Mouse (Mus musculus): ENCODE results near the gene Lingo1. TPM values are rescaled to one million over a fixed set of nuclear protein-coding genes. Genes with fewer than 3 reads are reported as not detected.
A peak's percentile ranks its signal among the peaks of the same experiment; 100 is the strongest.

Lingo1 gene
- total and polyA plus RNA-seq, 2 experiments = under 0.01 to 0.27 TPM

- Histone ChIP-seq H3K79me2 (ENCODE audit: control insufficient read depth, insufficient read depth, low read length) (no peaks in the 10 kb centered on the region), H3K9ac (ENCODE audit: low read depth, low read length) (no peak overlapping the region), H3K36me3 (ENCODE audit: control insufficient read depth, insufficient read depth, low read length) (no peaks in the 10 kb centered on the region), H3K4me1 (ENCODE audit: control insufficient read depth, insufficient read depth, low read length) (no peaks in the 10 kb centered on the region), H3K4me3 (ENCODE audit: insufficient read depth, low read depth, low read length) (no peak overlapping the region), H3K27me3 (ENCODE audit: control insufficient read depth, insufficient read depth, low read length) (peaks cover 20% of the 10 kb centered on the region), H3K27ac (replicated peaks; ENCODE audit: insufficient read depth, low read depth, low read length) (no peak overlapping the region)
- WGBS = 51% methylated on average over 11 of the region's 11 CpGs
- DNase-seq (ENCODE audit: extremely low read depth, low read depth, low spot score) = no peak
- TF ChIP-seq CTCF (IDR thresholded peaks at IDR 0.05; ENCODE audit: low read depth, low read length) (no peak), POLR2A (IDR thresholded peaks at IDR 0.05; ENCODE audit: extremely low read depth, insufficient read depth, low read length) (no peak)
Measured at GRCm38 (mm10) chr9:56636766-56637402, 159.4 kb downstream of the Lingo1 start.

DNA sequence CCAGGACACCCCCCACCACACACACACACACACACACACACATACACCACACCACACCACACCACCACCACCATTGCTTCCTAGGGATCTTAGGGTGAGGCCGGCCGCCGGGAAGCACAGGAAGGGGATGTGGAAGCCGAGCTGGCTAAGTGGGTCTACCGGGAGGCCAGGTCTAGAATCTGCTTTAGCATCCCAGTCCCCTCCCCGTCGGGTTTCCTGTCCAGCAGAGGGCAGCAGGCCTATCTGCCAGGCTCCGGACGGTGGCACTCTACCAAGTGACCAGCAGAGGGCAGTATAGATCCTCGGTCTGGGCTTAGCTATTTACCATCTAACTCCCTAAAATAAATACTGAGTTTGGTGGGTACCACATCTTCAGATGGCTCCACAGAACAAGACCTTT is 160.1 kb downstream of the Lingo1 start:
- Histone ChIP-seq H3K9ac (ENCODE audit: low read depth, low read length) (no peak overlapping the region), H3K4me3 (ENCODE audit: insufficient read depth, low read depth, low read length) (no peak overlapping the region), H3K27me3 (ENCODE audit: control insufficient read depth, insufficient read depth, low read length) (peaks cover 20% of the 10 kb centered on the region), H3K4me1 (ENCODE audit: control insufficient read depth, insufficient read depth, low read length) (no peaks in the 10 kb centered on the region), H3K36me3 (ENCODE audit: control insufficient read depth, insufficient read depth, low read length) (no peaks in the 10 kb centered on the region), H3K27ac (replicated peaks; ENCODE audit: insufficient read depth, low read depth, low read length) (no peak overlapping the region), H3K79me2 (ENCODE audit: control insufficient read depth, insufficient read depth, low read length) (no peaks in the 10 kb centered on the region)
- 1% methylated on average over 10 of the region's 10 CpGs for WGBS
- DNase-seq (ENCODE audit: extremely low read depth, low read depth, low spot score) = peak; percentile 48
- TF ChIP-seq CTCF (IDR thresholded peaks at IDR 0.05; ENCODE audit: low read depth, low read length) (peak; percentile 99), POLR2A (IDR thresholded peaks at IDR 0.05; ENCODE audit: extremely low read depth, insufficient read depth, low read length) (no peak)

GRCm38 (mm10) chr9:56635498-56636121 is 160.7 kb downstream of the Lingo1 start:
- DNase-seq (ENCODE audit: extremely low read depth, low read depth, low spot score) = no peak
- WGBS = under 1% methylated on average over 58 of the region's 68 CpGs
- Histone ChIP-seq H3K4me1 (ENCODE audit: control insufficient read depth, insufficient read depth, low read length) (no peaks in the 10 kb centered on the region), H3K9ac (ENCODE audit: low read depth, low read length) (peak overlapping the region; percentile 37; the same call in 1 of the 2 replicates), H3K4me3 (ENCODE audit: insufficient read depth, low read depth, low read length) (peak overlapping the region; percentile 46), H3K27ac (replicated peaks; ENCODE audit: insufficient read depth, low read depth, low read length) (no peak overlapping the region), H3K27me3 (ENCODE audit: control insufficient read depth, insufficient read depth, low read length) (peaks cover 20% of the 10 kb centered on the region), H3K36me3 (ENCODE audit: control insufficient read depth, insufficient read depth, low read length) (no peaks in the 10 kb centered on the region), H3K79me2 (ENCODE audit: control insufficient read depth, insufficient read depth, low read length) (no peaks in the 10 kb centered on the region)
- TF ChIP-seq POLR2A (IDR thresholded peaks at IDR 0.05; ENCODE audit: extremely low read depth, insufficient read depth, low read length) (no peak), CTCF (IDR thresholded peaks at IDR 0.05; ENCODE audit: low read depth, low read length) (no peak)

GRCm38 (mm10) chr9:56635121-56635497 is 161.2 kb downstream of the Lingo1 start:
- 3% methylated on average over 39 of the region's 40 CpGs for WGBS
- Histone ChIP-seq H3K4me1 (ENCODE audit: control insufficient read depth, insufficient read depth, low read length) (no peaks in the 10 kb centered on the region), H3K9ac (ENCODE audit: low read depth, low read length) (peak overlapping the region; percentile 37), H3K4me3 (ENCODE audit: insufficient read depth, low read depth, low read length) (peak overlapping the region; percentile 46; the same call in 1 of the 2 replicates), H3K27me3 (ENCODE audit: control insufficient read depth, insufficient read depth, low read length) (peaks cover 20% of the 10 kb centered on the region), H3K36me3 (ENCODE audit: control insufficient read depth, insufficient read depth, low read length) (no peaks in the 10 kb centered on the region), H3K27ac (replicated peaks; ENCODE audit: insufficient read depth, low read depth, low read length) (no peak overlapping the region), H3K79me2 (ENCODE audit: control insufficient read depth, insufficient read depth, low read length) (no peaks in the 10 kb centered on the region)
- DNase-seq (ENCODE audit: extremely low read depth, low read depth, low spot score) = no peak
- TF ChIP-seq CTCF (IDR thresholded peaks at IDR 0.05; ENCODE audit: low read depth, low read length) (no peak), POLR2A (IDR thresholded peaks at IDR 0.05; ENCODE audit: extremely low read depth, insufficient read depth, low read length) (no peak)

DNA sequence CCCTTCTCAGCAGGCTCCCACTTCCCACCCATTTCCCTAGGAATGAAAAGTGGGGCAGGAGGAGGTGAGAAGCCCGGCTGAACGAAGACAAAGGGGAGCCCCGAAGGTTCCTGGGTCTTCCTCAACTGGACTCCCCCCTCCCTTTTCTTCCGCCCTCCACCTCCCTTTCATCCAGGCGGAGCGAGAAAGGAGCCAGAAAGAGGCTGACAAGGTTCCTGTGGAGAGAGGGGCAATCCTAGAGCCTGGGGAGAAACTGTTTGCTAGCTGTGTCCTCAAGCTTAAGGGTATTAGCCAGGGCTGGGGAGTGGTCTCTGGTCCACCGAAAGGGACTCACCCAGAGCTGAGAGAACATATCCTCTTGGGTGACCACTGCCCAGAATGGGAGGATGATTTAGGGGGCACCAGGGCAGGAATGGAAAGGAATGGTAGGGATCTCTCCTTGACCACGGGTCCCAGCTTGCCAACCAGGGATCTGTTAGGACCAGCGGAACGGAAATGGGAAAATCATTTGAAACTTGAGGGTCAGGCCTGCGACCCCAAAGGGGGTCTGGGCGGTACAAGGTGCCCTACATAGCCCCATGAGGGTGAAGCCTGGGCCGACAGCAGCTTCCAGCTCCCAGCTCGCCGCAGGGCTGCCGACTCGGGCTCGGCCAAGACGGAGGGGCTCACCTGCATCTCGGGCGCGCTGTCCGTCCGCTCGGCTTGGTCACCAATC is 161.7 kb downstream of the Lingo1 start:
- no peak for TF ChIP-seq POLR2A (IDR thresholded peaks at IDR 0.05; ENCODE audit: extremely low read depth, insufficient read depth, low read length)
- no peak for TF ChIP-seq CTCF (IDR thresholded peaks at IDR 0.05; ENCODE audit: low read depth, low read length)
- Histone ChIP-seq H3K4me3 (ENCODE audit: insufficient read depth, low read depth, low read length) (peak overlapping the region; percentile 46; the same call in 1 of the 2 replicates), H3K36me3 (ENCODE audit: control insufficient read depth, insufficient read depth, low read length) (no peaks in the 10 kb centered on the region), H3K27me3 (ENCODE audit: control insufficient read depth, insufficient read depth, low read length) (peaks cover 20% of the 10 kb centered on the region), H3K9ac (ENCODE audit: low read depth, low read length) (0 out of 2 replicates have a peak overlapping the region, but pooled peaks have one; percentile 37), H3K4me1 (ENCODE audit: control insufficient read depth, insufficient read depth, low read length) (no peaks in the 10 kb centered on the region), H3K79me2 (ENCODE audit: control insufficient read depth, insufficient read depth, low read length) (no peaks in the 10 kb centered on the region), H3K27ac (replicated peaks; ENCODE audit: insufficient read depth, low read depth, low read length) (no peak overlapping the region)
- no peak for DNase-seq (ENCODE audit: extremely low read depth, low read depth, low spot score)
- 4% methylated on average over 25 of the region's 25 CpGs for WGBS

Measured in liver, adult 2 months (tissue).